Mouse (Mus musculus) CH12.LX (cell line): ENCODE data around the gene Irf8.

ENCODE experiments used
- CHD2 ChIP-seq: IDR thresholded peaks from 2 replicates; pipeline ENCODE4 v1.6.1; 2011; ENCODE audit warnings: low read length, improper control_type of control experiment
- CTCF ChIP-seq, 2 experiments: IDR thresholded peaks in 1 of 2; conservative IDR thresholded peaks in 1 of 2; 2 replicates each; pipeline ENCODE4 v1.5.1; 2011 to 2012; ENCODE audit warnings: low read depth in 2 of 2, low read length in 2 of 2, improper control_type of control experiment in 1 of 2, inconsistent platforms in 1 of 2, mild to moderate bottlenecking in 1 of 2, moderate library complexity in 1 of 2
- E2F4 ChIP-seq: IDR thresholded peaks from 2 replicates; pipeline ENCODE4 v1.6.1; 2011; ENCODE audit warnings: low read depth, low read length, improper control_type of control experiment; ENCODE audit not compliant: insufficient replicate concordance
- ETS1 ChIP-seq: conservative IDR thresholded peaks from 2 replicates; pipeline ENCODE4 v1.6.1; 2012; ENCODE audit warnings: low read depth, mild to moderate bottlenecking, inconsistent platforms, low read length, improper control_type of control experiment, moderate library complexity
- JUN ChIP-seq: IDR thresholded peaks from 2 replicates; pipeline ENCODE4 v1.6.1; 2011; ENCODE audit warnings: low read depth, mild to moderate bottlenecking, low read length, improper control_type of control experiment, moderate library complexity; ENCODE audit not compliant: insufficient read depth
- KAT2A ChIP-seq: IDR thresholded peaks from 2 replicates; pipeline ENCODE4 v1.6.1; 2012; ENCODE audit warnings: low read length, improper control_type of control experiment, inconsistent platforms; ENCODE audit not compliant: insufficient replicate concordance
- MAX ChIP-seq: IDR thresholded peaks from 2 replicates; pipeline ENCODE4 v1.6.1; 2011; ENCODE audit warnings: low read length, improper control_type of control experiment
- MAZ ChIP-seq: IDR thresholded peaks from 2 replicates; pipeline ENCODE4 v1.6.1; 2012; ENCODE audit warnings: low read depth, mild to moderate bottlenecking, inconsistent platforms, low read length, improper control_type of control experiment, moderate library complexity
- POLR2A ChIP-seq: IDR thresholded peaks from 2 replicates; pipeline ENCODE4 v1.6.1; 2011; ENCODE audit warnings: low read depth, mild to moderate bottlenecking, improper control_type of control experiment, low read length
- POLR2AphosphoS2 ChIP-seq: IDR thresholded peaks from 2 replicates; pipeline ENCODE4 v1.6.1; 2011; ENCODE audit warnings: low read depth, low read length, improper control_type of control experiment
- SIN3A ChIP-seq: IDR thresholded peaks from 2 replicates; pipeline ENCODE4 v1.6.1; 2012; ENCODE audit warnings: low read length, improper control_type of control experiment, inconsistent platforms
- SMC3 ChIP-seq: IDR thresholded peaks from 2 replicates; pipeline ENCODE4 v1.6.1; 2011; ENCODE audit warnings: low read depth, low read length, improper control_type of control experiment
- ZNF384 ChIP-seq: IDR thresholded peaks from 2 replicates; pipeline ENCODE4 v1.6.1; 2012; ENCODE audit warnings: low read depth, low read length, improper control_type of control experiment, inconsistent platforms

- TF ChIP-seq ETS1 (no peak), MAX (no peak), POLR2AphosphoS2 (no peak), POLR2A (no peak), E2F4 (no peak), CTCF (conservative IDR thresholded peaks at IDR 0.05 in 1 of 2, IDR thresholded peaks at IDR 0.05 in 1 of 2; ENCODE audit: low read depth in 2 of 2, low read length in 2 of 2) (no peak), ZNF384 (no peak), KAT2A (no peak), CHD2 (no peak), SMC3 (no peak), MAZ (no peak), SIN3A (no peak), JUN (no peak)
Observed at GRCm38 (mm10) chr8:120741815-120742530, 5.8 kb downstream of the Irf8 start.
